Mouse (Mus musculus) hindbrain, embryonic 15.5 days (tissue): ENCODE data around the gene Prm3. TPM values are rescaled to one million over a fixed set of nuclear protein-coding genes. Genes with fewer than 3 reads are reported as not detected.

Experiments
- ATAC-seq: fragments of 200-750 bp; cut with Nextera tagmentation; 2 replicates; pipeline ENCODE4 v1.8.0; 2017; ENCODE audit warnings: low read depth, moderate number of reproducible peaks, moderate TSS enrichment; ENCODE audit not compliant: low FRiP score
- H3K27ac ChIP-seq: fragments of 300-500 bp; sonication (generic); replicated peaks from 2 replicates; pipeline ENCODE4 v1.5.1; 2015; ENCODE audit warnings: mild to moderate bottlenecking, inconsistent platforms
- H3K27me3 ChIP-seq: fragments of 300-500 bp; sonication (generic); 2 replicates; pipeline ENCODE4 v1.6.1; 2015; ENCODE audit warnings: control low read depth, inconsistent platforms
- H3K36me3 ChIP-seq: fragments of 300-500 bp; sonication (generic); 2 replicates; pipeline ENCODE4 v1.6.1; 2015; ENCODE audit warnings: control low read depth, inconsistent platforms
- H3K4me1 ChIP-seq: fragments of 300-500 bp; sonication (generic); replicated peaks from 2 replicates; pipeline ENCODE4 v1.6.1; 2015; ENCODE audit warnings: control low read depth, inconsistent platforms
- H3K4me2 ChIP-seq: fragments of 300-500 bp; sonication (generic); 2 replicates; pipeline ENCODE4 v1.6.1; 2015; ENCODE audit warnings: moderate library complexity, mild to moderate bottlenecking, inconsistent platforms
- H3K4me3 ChIP-seq: fragments of 300-500 bp; sonication (generic); 2 replicates; pipeline ENCODE4 v1.5.1; 2015; ENCODE audit warnings: mild to moderate bottlenecking, inconsistent platforms
- H3K9ac ChIP-seq: fragments of 300-500 bp; sonication (generic); 2 replicates; pipeline ENCODE4 v1.6.1; 2015; ENCODE audit warnings: inconsistent platforms
- H3K9me3 ChIP-seq: fragments of 300-500 bp; sonication (generic); 2 replicates; pipeline ENCODE4 v1.6.1; 2016; ENCODE audit warnings: control low read depth, inconsistent platforms
- WGBS: fragments of 180-500 bp; shearing (Covaris S2); methylation state at CpG from one replicate; pipeline ENCODE4 v1.1.7; 2015; 5-methylcytosine and 5-hydroxymethylcytosine counted together
- polyA plus RNA-seq: library from polyadenylated mRNA; unstranded; fragments of >200 nt; fragmentation: Nextera tagmentation; extraction: Ambion mirVana; gene quantifications from 2 replicates; pipeline ENCODE4 v1.2.1, GENCODE M21; 2015

Gene Prm3
- polyA plus RNA-seq, 1 experiment from 2014 or later, result not detected

GRCm38 (mm10) chr16:10788866-10789265, 1.8 kb downstream of the Prm3 start:
- no peaks in the 10 kb centered on the region for H3K9me3 ChIP-seq
- no peaks in the 10 kb centered on the region for H3K27me3 ChIP-seq
- no peak overlapping the region for H3K4me2 ChIP-seq
- no peak overlapping the region for H3K4me3 ChIP-seq
- H3K36me3 ChIP-seq, result no peaks in the 10 kb centered on the region
- peaks cover 14% of the 10 kb centered on the region for H3K4me1 ChIP-seq
- no peak for ATAC-seq
- no peak overlapping the region for H3K27ac ChIP-seq
- 68% methylated on average over 4 of the region's 4 CpGs for whole genome bisulfite sequencing
- H3K9ac ChIP-seq, result no peak overlapping the region

DNA sequence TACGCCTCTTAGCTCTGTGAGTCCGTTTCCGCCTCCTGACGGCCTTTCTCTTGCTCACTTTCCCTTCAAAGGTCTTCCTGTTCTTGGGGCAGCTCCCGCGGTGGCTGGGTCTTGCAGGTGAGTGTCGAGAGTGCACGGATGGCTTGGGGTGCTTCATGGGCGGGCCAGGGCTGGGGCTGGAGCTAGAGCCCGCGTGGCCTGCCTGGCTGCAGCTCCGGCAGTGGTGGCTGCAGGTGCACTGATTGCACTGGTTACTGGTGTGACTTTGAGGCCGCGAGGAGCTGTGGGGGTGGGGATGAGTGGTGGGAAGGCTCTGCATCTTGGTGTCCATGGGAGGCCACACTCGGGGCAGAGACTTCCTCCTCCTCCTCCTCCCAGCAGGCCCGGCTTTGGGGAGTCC, 2.4 kb downstream of the Prm3 start, which contains the start of gene Tnp2:
Tnp2 (minus strand) TSS at position 390 of the 400 bp plus-strand sequence.
- no peak within 1 kb of the TSS for H3K9ac ChIP-seq
- H3K4me3 ChIP-seq, result no peak within 1 kb of the TSS
- H3K4me2 ChIP-seq, result no peak within 1 kb of the TSS
- 58% methylated on average over 16 of the region's 16 CpGs for WGBS
- no peaks in the 10 kb centered on the region for H3K36me3 ChIP-seq
- H3K9me3 ChIP-seq, result no peaks in the 10 kb centered on the region
- no peak within 1 kb of the TSS for H3K27ac ChIP-seq
- ATAC-seq, result no peak
- peaks cover 18% of the 10 kb centered on the region for H3K4me1 ChIP-seq
- H3K27me3 ChIP-seq, result no peaks in the 10 kb centered on the region

GRCm38 (mm10) chr16:10787548-10788058, 3.1 kb downstream of the Prm3 start:
- no peak overlapping the region for H3K9ac ChIP-seq
- no peak overlapping the region for H3K4me3 ChIP-seq
- H3K9me3 ChIP-seq, result no peaks in the 10 kb centered on the region
- no peak for ATAC-seq
- H3K27ac ChIP-seq, result no peak overlapping the region
- H3K36me3 ChIP-seq, result no peaks in the 10 kb centered on the region
- H3K4me1 ChIP-seq, result peaks cover 24% of the 10 kb centered on the region
- no peaks in the 10 kb centered on the region for H3K27me3 ChIP-seq
- 78% methylated on average over 7 of the region's 7 CpGs for WGBS
- H3K4me2 ChIP-seq, result no peak overlapping the region

GRCm38 (mm10) chr16:10786782-10787547, 3.7 kb downstream of the Prm3 start:
- no peak for ATAC-seq
- Histone ChIP-seq H3K9me3 (no peaks in the 10 kb centered on the region), H3K4me2 (peak overlapping the region; percentile 90; the same call in 1 of the 2 replicates), H3K4me1 (peaks cover 28% of the 10 kb centered on the region), H3K27me3 (no peaks in the 10 kb centered on the region), H3K27ac (0 out of 2 replicates have a peak overlapping the region, but pooled peaks have one; percentile 7), H3K4me3 (no peak overlapping the region), H3K36me3 (no peaks in the 10 kb centered on the region), H3K9ac (no peak overlapping the region)
- 61% methylated on average over 4 of the region's 4 CpGs for WGBS

GRCm38 (mm10) chr16:10786288-10786687, 4.4 kb downstream of the Prm3 start:
- H3K27me3 ChIP-seq, result no peaks in the 10 kb centered on the region
- peak overlapping the region; percentile 70 for H3K4me3 ChIP-seq
- H3K4me2 ChIP-seq, result peak overlapping the region; percentile 90
- H3K9ac ChIP-seq, result peak overlapping the region; percentile 51
- H3K4me1 ChIP-seq, result peaks cover 28% of the 10 kb centered on the region
- ATAC-seq, result peak; percentile 32
- no peaks in the 10 kb centered on the region for H3K36me3 ChIP-seq
- H3K9me3 ChIP-seq, result no peaks in the 10 kb centered on the region
- H3K27ac ChIP-seq, result peak overlapping the region; percentile 95
- WGBS, result 1% methylated on average over 9 of the region's 9 CpGs

DNA sequence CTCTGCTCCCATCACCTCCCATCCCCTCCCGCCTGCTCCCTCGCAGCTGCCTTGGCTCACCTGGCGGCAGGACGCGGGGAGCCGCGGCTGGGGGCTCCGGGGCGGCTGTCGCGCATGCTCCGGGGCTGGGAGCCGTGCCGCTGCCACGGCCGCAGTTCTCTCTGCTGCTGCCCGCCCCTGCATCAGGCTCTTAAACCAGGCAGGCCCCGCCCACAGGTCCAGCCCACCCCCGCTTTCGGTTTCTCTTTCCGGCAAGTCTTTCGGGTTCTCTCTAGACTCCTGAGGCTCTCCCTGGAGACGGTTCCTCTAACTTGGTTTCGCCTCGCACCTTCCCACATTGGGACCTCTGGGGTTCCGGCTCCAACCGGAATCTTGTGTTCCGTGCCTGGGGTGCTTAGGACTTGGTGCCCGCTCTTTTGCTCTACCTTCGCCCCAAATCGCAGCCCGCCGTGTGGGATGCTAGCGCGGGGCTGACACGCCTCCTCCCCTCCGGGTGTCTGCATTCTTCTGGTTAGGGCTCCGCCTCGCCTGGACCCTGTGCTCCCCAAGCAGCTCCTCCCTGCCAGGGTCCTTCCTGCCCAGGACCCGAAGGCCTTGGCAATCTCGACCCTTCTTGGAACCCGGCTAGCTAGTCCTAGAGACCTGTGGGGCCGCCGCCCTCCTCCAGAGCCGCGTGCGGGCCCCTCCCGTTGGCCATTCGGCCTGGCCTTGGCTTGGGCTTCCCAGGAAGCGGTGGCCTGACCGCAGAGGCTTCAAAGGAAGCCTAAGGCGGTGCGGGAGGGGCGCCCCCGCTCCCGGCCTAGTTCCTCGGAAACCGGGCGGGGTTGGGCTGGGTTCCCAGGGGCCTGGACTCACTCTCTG, 5.1 kb downstream of the Prm3 start, which contains the start of gene Socs1:
Socs1 (minus strand) TSS at position 166 of the 861 bp plus-strand sequence.
- peak within 1 kb of the TSS; percentile 95 for H3K27ac ChIP-seq
- H3K9ac ChIP-seq, result peak within 1 kb of the TSS; percentile 51
- H3K4me2 ChIP-seq, result peak within 1 kb of the TSS; percentile 90
- no peaks in the 10 kb centered on the region for H3K9me3 ChIP-seq
- peaks cover 28% of the 10 kb centered on the region for H3K4me1 ChIP-seq
- H3K27me3 ChIP-seq, result no peaks in the 10 kb centered on the region
- WGBS, result under 1% methylated on average over 59 of the region's 59 CpGs
- peak; percentile 88 for ATAC-seq
- H3K4me3 ChIP-seq, result peak within 1 kb of the TSS; percentile 70
- H3K36me3 ChIP-seq, result no peaks in the 10 kb centered on the region

DNA sequence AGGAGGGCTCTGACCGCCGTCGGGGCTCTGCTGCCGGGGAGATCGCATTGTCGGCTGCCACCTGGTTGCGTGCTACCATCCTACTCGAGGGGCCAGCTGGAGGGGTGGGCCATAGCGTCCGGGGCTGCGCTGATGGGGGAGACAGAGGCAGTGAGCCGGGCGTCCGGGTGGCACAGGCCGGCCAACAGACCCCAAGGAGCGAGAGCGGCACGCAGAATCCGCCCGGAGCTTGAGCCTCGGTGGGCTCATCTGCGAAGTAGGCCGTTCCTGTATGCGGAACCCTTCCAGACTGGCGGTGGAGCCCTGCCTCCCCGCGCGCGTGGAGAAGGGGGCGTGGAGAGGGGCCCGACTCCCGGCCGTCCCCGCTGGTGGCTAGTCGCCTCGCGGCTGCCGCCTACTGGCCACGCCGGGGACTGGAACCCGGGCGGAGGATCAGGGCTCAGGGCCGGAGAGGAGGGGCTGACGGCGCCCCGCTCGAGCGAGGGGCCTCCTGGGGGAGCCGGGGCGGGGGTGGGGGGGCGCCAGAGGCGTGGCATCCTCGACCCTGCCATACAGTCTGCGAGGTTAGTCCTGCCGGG, 5.8 kb downstream of the Prm3 start:
- ATAC-seq, result peak; percentile 90
- Histone ChIP-seq H3K27me3 (no peaks in the 10 kb centered on the region), H3K36me3 (no peaks in the 10 kb centered on the region), H3K4me1 (peaks cover 28% of the 10 kb centered on the region), H3K4me2 (peak overlapping the region; percentile 90), H3K9ac (peak overlapping the region; percentile 51), H3K4me3 (peak overlapping the region; percentile 70), H3K27ac (peak overlapping the region; percentile 95), H3K9me3 (no peaks in the 10 kb centered on the region)
- under 1% methylated on average over 54 of the region's 55 CpGs for WGBS

DNA sequence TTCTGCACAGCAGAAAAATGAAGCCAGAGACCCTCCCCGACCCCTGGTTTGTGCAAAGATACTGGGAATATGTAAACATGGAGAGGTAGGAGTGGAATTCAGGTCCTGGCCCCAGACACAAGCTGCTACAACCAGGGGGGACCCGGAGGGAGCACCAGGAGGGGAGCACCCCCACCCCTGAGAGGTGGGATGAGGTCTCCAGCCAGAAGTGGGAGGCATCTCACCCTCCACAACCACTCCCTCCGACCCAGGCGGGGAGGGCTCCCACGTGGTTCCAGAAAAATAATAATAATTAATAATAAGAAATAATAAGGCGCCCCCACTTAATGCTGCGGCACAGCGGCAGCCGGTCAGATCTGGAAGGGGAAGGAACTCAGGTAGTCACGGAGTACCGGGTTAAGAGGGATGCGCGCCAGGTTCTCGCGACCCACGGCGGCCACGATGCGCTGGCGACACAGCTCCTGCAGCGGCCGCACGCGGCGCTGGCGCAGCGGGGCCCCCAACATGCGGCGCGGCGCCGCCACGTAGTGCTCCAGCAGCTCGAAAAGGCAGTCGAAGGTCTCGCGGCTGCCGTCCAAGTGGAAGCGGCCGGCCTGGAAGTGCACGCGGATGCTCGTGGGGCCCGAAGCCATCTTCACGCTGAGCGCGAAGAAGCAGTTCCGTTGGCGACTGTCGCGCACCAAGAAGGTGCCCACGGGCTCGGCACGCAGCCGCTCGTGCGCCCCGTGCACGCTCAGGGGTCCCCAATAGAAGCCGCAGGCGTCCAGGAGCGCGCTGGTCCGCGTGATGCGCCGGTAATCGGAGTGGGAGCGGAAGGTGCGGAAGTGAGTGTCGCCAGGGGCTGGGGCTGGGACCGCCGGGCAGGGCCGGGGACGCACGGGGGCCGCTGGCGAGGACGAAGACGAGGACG, 6.6 kb downstream of the Prm3 start:
- Histone ChIP-seq H3K4me3 (peak overlapping the region; percentile 70), H3K4me1 (peaks cover 28% of the 10 kb centered on the region), H3K9me3 (no peaks in the 10 kb centered on the region), H3K27me3 (no peaks in the 10 kb centered on the region), H3K36me3 (no peaks in the 10 kb centered on the region), H3K27ac (peak overlapping the region; percentile 95), H3K9ac (peak overlapping the region; percentile 51), H3K4me2 (peak overlapping the region; percentile 90)
- no peak for ATAC-seq
- 3% methylated on average over 81 of the region's 81 CpGs for WGBS

DNA sequence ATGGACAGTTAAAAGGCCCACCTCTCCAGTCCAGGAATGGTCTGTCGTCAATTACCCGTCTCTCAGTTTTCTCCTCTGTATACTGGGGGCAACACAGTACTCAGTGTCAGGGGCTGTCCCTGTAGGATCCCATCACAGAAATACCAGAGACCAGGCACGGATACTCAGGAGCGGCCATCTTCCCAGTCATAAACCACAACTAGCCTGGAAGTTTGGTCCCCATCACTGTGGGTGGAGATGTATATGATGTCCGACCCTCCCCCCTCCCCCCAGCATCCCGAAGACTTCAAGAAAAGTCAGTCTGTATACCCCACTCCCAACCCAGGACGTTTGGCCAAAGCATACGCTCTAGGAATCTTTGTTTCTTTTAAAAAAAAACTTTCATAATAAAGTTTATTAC, 7.3 kb downstream of the Prm3 start:
- Histone ChIP-seq H3K27ac (no peak overlapping the region), H3K27me3 (no peaks in the 10 kb centered on the region), H3K9me3 (no peaks in the 10 kb centered on the region), H3K9ac (no peak overlapping the region; the same call in 1 of the 2 replicates), H3K4me3 (peak overlapping the region; percentile 70), H3K36me3 (no peaks in the 10 kb centered on the region), H3K4me2 (peak overlapping the region; percentile 90), H3K4me1 (peaks cover 28% of the 10 kb centered on the region)
- ATAC-seq, result no peak
- 74% methylated on average over 8 of the region's 8 CpGs for WGBS

GRCm38 (mm10) chr16:10783152-10783434, 7.6 kb downstream of the Prm3 start:
- ATAC-seq, result no peak
- H3K27ac ChIP-seq, result no peak overlapping the region
- 50% methylated on average over 1 of the region's 1 CpGs for WGBS
- peak overlapping the region; percentile 70; the same call in 1 of the 2 replicates for H3K4me3 ChIP-seq
- H3K9me3 ChIP-seq, result no peaks in the 10 kb centered on the region
- no peak overlapping the region for H3K9ac ChIP-seq
- no peaks in the 10 kb centered on the region for H3K27me3 ChIP-seq
- H3K4me1 ChIP-seq, result peaks cover 28% of the 10 kb centered on the region
- no peaks in the 10 kb centered on the region for H3K36me3 ChIP-seq
- peak overlapping the region; percentile 90 for H3K4me2 ChIP-seq
